Mouse (Mus musculus) brown adipose tissue, adult 24 weeks (tissue): ENCODE results near the gene Ubtd2. TPM values are rescaled to one million over a fixed set of nuclear protein-coding genes. Genes with fewer than 3 reads are reported as not detected.

Source experiments
- H3K27ac ChIP-seq: fragments of 200-500 bp; replicated peaks from 2 replicates; pipeline ENCODE4 v1.5.1; 2012; ENCODE audit warnings: low read depth, mild to moderate bottlenecking, low read length
- H3K4me1 ChIP-seq: fragments of 200-500 bp; 2 replicates; pipeline ENCODE4 v1.6.1; 2012; ENCODE audit warnings: low read length, mixed read lengths; ENCODE audit not compliant: control insufficient read depth, insufficient read depth, insufficient read length
- H3K4me3 ChIP-seq: fragments of 200-500 bp; 2 replicates; pipeline ENCODE4 v1.5.1; 2012; ENCODE audit warnings: low read depth, mild to moderate bottlenecking, low read length, moderate library complexity; ENCODE audit not compliant: insufficient read depth
- polyA plus RNA-seq: library from polyadenylated mRNA; stranded (reverse); fragments of >200 nt; gene quantifications from 2 replicates; pipeline ENCODE4 v1.2.4, GENCODE M21; 2012; ENCODE audit not compliant: missing spikeins, insufficient read depth, insufficient read length

The Ubtd2 gene
- polyA plus RNA-seq, 1 experiment: 2.7 TPM

DNA sequence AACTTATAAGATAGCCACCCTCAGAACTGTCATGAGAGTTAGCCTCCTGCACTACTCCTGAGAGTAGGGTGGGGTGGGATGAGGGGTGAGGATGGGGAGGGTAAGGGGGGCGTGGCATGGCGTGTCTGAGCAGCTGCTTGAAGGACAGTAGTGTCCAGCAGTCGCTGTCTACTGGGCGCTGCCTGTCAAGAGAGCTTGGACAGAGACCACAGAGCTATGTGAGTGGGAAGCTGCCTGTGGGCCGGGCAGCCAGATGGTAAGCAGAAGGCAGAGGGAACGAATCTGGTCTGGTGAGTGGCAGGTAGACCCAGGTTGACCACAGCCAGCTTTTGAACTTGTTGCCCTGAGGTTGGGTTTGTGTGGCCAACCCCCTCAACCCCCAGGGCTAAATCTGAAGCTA is 85.3 kb downstream of the Ubtd2 start:
- H3K4me1 ChIP-seq: peaks cover 54% of the 10 kb centered on the region
- H3K4me3 ChIP-seq: no peak overlapping the region
- H3K27ac ChIP-seq: 0 out of 2 replicates have a peak overlapping the region, but pooled peaks have one; percentile 5

- Histone ChIP-seq H3K4me1 (peaks cover 54% of the 10 kb centered on the region), H3K27ac (peak overlapping the region; percentile 69), H3K4me3 (no peak overlapping the region)
Observed at GRCm38 (mm10) chr11:32542181-32542580, 87.0 kb downstream of the Ubtd2 start.

DNA sequence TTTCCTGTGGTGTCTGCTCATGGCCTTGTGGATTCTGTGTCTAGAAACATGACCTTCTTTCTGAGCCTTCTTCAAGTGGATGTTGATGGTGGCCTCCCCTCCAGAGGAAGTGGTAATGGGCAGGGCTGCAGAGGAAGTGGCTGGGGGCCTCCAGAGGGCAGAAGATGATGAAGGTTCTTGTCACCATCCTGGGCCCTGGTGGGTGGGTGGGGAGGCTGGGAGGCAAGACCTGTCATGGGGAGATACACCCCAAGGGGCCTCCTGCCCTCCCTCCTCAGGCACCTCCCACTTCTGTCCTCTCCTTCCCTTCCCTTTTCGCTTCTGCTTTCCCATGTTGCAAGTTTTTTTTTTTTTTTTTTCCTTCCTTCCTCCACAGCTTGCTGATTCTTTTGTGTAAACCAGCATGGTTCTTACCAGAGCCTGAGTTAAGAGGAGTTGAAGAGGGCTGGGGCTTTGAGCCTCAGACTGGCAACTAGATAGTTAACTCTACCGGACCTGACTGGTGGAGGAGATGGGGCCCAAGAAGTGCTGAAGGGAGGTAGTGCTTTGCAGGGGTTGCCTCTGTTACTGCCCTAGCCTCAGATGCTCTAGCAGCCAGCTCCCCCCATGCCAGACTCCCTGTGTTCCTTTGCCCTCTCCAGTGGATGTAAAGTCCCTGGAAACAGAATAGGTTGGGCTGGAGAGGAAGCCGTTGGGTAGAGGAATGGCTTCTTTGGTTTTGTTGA is 87.7 kb downstream of the Ubtd2 start:
- Histone ChIP-seq H3K4me1 (peaks cover 60% of the 10 kb centered on the region), H3K4me3 (no peak overlapping the region), H3K27ac (peak overlapping the region; percentile 69)

GRCm38 (mm10) chr11:32544041-32544440 is 88.9 kb downstream of the Ubtd2 start:
- H3K4me3 ChIP-seq: no peak overlapping the region
- no peak overlapping the region for H3K27ac ChIP-seq
- H3K4me1 ChIP-seq: peaks cover 54% of the 10 kb centered on the region

GRCm38 (mm10) chr11:32544497-32544896 is 89.3 kb downstream of the Ubtd2 start:
- H3K27ac ChIP-seq: no peak overlapping the region

GRCm38 (mm10) chr11:32545605-32546004 is 90.4 kb downstream of the Ubtd2 start:
- Histone ChIP-seq H3K4me1 (peaks cover 54% of the 10 kb centered on the region), H3K4me3 (no peak overlapping the region), H3K27ac (no peak overlapping the region)

More at GRCm38 (mm10) chr11:32544497-32544896, 89.3 kb downstream of the Ubtd2 start:
- Histone ChIP-seq H3K4me1 (peaks cover 55% of the 10 kb centered on the region), H3K4me3 (no peak overlapping the region)

GRCm38 (mm10) chr11:32546483-32546882 is 91.3 kb downstream of the Ubtd2 start:
- peaks cover 57% of the 10 kb centered on the region for H3K4me1 ChIP-seq
- H3K4me3 ChIP-seq: no peak overlapping the region
- H3K27ac ChIP-seq: peak overlapping the region; percentile 1; the same call in 1 of the 2 replicates

GRCm38 (mm10) chr11:32547391-32547947 is 92.3 kb downstream of the Ubtd2 start:
- H3K4me3 ChIP-seq: no peak overlapping the region
- H3K4me1 ChIP-seq: peaks cover 59% of the 10 kb centered on the region
- peak overlapping the region; percentile 38 for H3K27ac ChIP-seq

DNA sequence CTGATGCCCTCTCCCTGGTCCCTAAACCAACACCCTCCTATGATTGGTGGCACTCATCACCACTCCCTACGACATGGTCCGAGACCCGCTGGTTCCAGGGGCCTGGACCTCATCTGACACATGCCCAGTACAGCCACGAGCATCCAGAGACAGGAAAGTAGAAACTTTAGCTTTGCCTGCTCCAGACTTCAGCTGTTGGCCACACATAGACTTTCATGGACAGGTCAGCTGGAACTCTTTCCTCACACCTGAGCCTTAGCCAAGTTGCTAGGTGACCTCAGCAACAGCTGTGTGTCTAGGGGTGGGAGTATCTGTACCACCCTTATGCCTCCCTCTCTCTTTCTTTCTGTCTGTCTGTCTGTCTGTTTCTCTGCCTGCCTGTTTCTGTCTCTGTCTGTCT is 93.1 kb downstream of the Ubtd2 start:
- peak overlapping the region; percentile 38; the same call in 1 of the 2 replicates for H3K27ac ChIP-seq
- H3K4me1 ChIP-seq: peaks cover 60% of the 10 kb centered on the region
- H3K4me3 ChIP-seq: no peak overlapping the region

DNA sequence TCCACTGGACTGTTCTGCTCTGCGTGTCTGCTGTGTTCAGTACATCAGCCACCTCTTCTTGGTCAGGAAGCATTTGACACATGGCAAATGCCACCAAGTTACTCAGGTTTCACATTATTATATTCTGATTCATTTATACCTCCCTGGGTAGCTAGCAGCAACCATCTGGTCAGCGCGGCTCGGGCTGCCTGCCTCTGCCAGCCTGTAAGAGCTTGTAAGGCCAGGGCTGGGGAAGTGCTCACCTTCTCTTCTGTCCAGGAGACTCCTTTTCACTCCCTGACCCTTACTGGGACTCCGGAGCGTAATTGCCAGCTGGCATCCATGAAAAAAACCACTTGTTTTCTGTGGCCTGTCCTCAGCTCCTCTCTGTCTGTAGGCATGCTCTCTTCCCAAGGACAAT is 94.1 kb downstream of the Ubtd2 start:
- Histone ChIP-seq H3K27ac (peak overlapping the region; percentile 57), H3K4me1 (peaks cover 68% of the 10 kb centered on the region), H3K4me3 (no peak overlapping the region)

DNA sequence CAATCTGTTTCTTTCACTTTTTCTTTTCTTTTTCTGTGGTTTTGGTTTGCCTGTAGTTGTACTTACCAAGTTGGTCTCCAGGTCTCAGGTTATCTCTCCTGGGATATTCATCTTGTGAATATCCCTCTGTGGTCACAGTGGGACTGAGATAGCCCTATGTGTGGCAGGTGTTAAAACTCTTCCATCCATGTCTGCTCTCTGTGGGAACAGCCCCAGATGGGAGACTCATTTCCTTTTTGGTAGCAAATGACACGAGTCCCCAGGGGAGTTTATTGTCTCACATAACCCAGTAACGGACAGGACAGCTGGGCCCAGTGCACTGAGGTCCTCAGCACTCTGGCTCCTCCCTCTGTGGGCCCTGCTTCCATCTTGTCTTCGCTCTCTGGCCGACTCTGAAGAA is 94.9 kb downstream of the Ubtd2 start:
- Histone ChIP-seq H3K27ac (peak overlapping the region; percentile 80), H3K4me1 (peaks cover 76% of the 10 kb centered on the region), H3K4me3 (no peak overlapping the region)

GRCm38 (mm10) chr11:32551056-32551455 is 95.9 kb downstream of the Ubtd2 start:
- Histone ChIP-seq H3K27ac (0 out of 2 replicates have a peak overlapping the region, but pooled peaks have one; percentile 4), H3K4me1 (peaks cover 79% of the 10 kb centered on the region), H3K4me3 (no peak overlapping the region)

DNA sequence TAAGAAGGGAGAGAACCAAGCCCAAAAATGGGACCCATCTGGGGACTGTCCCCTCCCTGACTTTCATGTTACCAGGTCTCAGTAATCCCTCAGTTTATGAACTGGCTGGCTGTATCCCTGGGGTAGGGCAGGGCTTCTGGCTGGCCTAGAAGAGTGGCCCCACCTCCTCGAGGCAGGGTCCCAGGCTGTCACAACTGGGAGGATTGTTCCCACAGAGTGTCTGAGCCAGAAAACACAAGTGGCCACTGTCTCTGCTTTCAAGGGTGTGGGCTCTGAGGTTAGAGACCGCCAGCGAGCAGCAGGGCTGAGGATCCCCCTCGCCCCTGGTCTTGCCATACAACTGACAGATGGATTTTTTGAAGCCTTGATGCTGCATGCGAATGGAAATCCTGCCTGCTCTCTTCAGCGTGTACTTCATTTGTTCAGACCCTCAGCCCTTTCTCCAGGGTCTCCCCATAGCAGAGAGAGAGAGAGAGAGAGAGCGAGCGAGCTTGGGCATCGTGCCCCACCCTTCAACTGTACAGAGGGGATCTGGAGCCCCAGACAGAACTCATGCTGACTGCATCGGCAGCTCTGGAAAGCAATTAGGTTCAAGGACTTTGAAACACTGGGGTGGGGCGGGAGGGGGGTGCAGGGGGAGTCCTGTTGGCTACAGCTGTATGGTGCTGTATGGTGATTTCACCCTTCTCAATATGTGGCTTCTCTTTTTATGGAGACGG is 96.6 kb downstream of the Ubtd2 start:
- Histone ChIP-seq H3K4me3 (no peak overlapping the region), H3K4me1 (peaks cover 78% of the 10 kb centered on the region), H3K27ac (no peak overlapping the region; the same call in 1 of the 2 replicates)

DNA sequence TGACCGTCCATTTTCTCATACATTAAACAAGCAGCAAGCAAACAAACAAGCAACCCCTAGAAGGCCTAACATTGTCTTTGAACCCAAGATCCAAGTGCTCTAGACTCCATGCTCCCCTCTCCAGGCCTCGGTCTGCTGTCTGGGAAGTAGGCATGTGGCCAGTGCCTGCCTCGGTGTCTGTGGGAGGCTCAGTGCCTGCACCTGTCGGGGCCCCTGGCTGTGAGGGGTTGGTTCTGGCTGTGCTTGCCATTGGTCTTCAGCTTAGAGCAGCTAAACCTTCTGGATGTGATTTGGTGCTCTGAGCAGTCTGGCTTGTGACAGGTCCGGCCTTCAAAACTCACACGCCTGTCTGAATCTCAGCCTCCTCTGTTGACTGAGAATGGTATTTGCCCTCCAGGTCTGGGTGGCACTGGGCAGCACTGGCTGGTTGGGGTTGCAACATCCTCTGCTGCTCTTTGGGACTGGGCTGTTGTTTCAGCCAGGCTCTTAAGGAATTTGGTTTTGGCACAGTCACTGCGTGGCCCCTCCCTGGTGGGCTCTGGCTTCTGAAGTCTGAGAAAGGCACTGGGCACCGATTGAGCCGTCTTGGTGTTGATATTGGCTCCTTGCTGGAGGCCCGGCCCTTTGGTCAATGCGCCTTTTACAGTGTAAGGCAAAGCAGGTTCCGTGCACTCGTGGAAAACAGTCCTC is 97.4 kb downstream of the Ubtd2 start:
- peak overlapping the region; percentile 91 for H3K27ac ChIP-seq
- H3K4me1 ChIP-seq: peaks cover 70% of the 10 kb centered on the region
- H3K4me3 ChIP-seq: no peak overlapping the region
